ENCODE assay signal across 8 mouse cellular contexts in the genomic region with DNA sequence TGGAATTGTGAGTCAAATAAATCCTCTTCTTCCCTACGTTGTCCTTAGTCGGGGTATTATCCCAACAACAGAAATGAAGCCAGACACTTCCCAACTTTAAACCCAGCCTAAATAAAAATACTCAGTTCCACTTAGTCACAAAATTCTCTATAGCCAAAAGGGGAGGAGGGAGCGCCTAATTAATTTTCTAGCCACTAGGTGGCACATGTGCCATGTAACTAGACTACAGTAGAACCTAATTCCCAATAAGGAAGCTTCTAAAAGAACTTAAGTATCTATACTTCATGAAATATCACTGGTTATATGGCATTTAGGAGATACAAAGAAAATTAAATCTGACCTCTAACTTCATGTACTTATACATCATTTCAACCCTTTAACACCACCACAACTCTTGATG.
DNase-seq lines count a peak whose midpoint lies in the region; ATAC-seq and TF ChIP-seq lines count a peak whose summit lies in the region.

No protein-coding gene starts in this region.

- in situ Hi-C loops in CH12.LX (cut with MboI; ENCODE audit: low pct_ligation_motif_present, low pct_unique_long_range_greater_than_20kb, low sequenced_read_pairs) = loop anchor here (5.0 kb wide), 1 partner anchor 312 kb away; no protein-coding TSS in a partner anchor

- WGBS in lung, embryonic 14.5 days = 36% methylated on average over 3 of the region's 3 CpGs

- dilution Hi-C loops in CH12.LX (cut with MboI; ENCODE audit: extremely low pct_ligation_motif_present, extremely low pct_unique_long_range_greater_than_20kb, low sequenced_read_pairs) = no loop called here

- H3K27me3 ChIP-seq in CH12.LX (replicated peaks) = no peaks in the 10 kb centered on the region
- H3K27me3 ChIP-seq in lung, embryonic 14.5 days (ENCODE audit: insufficient read depth, low read length) = no peaks in the 10 kb centered on the region

- ATAC-seq in cerebellum, adult (ENCODE audit: insufficient number of reproducible peaks, low FRiP score, low TSS enrichment) = no peak
- ATAC-seq in lung, embryonic 14.5 days (ENCODE audit: insufficient read depth) = no peak

- H3K4me1 ChIP-seq in CH12.LX (ENCODE audit: control insufficient read depth in 1 of 2, insufficient read depth in 2 of 2) = peaks cover 0 to 13% of the 10 kb centered on the region in 2 experiments; a peak in 2 of 4 replicates
- no peaks in the 10 kb centered on the region for H3K4me1 ChIP-seq in lung, embryonic 14.5 days (ENCODE audit: insufficient read depth)

- H3K4me3 ChIP-seq in CH12.LX (replicated peaks in 1 of 3; ENCODE audit: low read depth in 2 of 3, low read length in 2 of 3, poor library complexity in 1 of 3) = no peak overlapping the region
- no peak overlapping the region for H3K4me3 ChIP-seq in gastrocnemius, adult 2 months
- H3K4me3 ChIP-seq in lung, embryonic 14.5 days (ENCODE audit: low read depth, low read length) = no peak overlapping the region

- no peak for TF ChIP-seq EP300 in CH12.LX (IDR thresholded peaks at IDR 0.05; ENCODE audit: low read length)

- H3K4me2 ChIP-seq in CH12.LX (ENCODE audit: insufficient read depth, low read depth, poor library complexity, severe bottlenecking) = no peak overlapping the region
- no peak overlapping the region for H3K4me2 ChIP-seq in lung, embryonic 14.5 days

- peaks cover 2% of the 10 kb centered on the region; the same call in 1 of the 2 replicates for H3K79me2 ChIP-seq in CH12.LX (replicated peaks; ENCODE audit: control insufficient read depth, extremely low read depth, insufficient read depth, poor library complexity, severe bottlenecking)

- no peak overlapping the region for H3K9ac ChIP-seq in CH12.LX (ENCODE audit: insufficient read depth, low read depth)
- H3K9ac ChIP-seq in lung, embryonic 14.5 days = no peak overlapping the region

- intact Hi-C loops in gastrocnemius, adult 2 months (cut with DNase I) = loop anchor here (2.0 to 10.0 kb wide), 4 partner anchors 77 to 314 kb away; a partner anchor contains a TSS

- peak; percentile 75 for TF ChIP-seq RAD21 in CH12.LX (IDR thresholded peaks at IDR 0.05; ENCODE audit: low read depth, low read length)

- H3K27ac ChIP-seq in CH12.LX (ENCODE audit: insufficient read depth, low read depth) = no peak overlapping the region
- H3K27ac ChIP-seq in gastrocnemius, adult 2 months = no peak overlapping the region
- no peak overlapping the region for H3K27ac ChIP-seq in lung, embryonic 14.5 days (ENCODE audit: low read depth)

- peak; percentile 45 for DNase-seq in cerebellum, adult 11 months
- peak; percentile 63 for DNase-seq in CH12.LX (ENCODE audit: extremely low read depth)
- peak; percentile 45 for DNase-seq in cerebellum, adult 11-12 months
- peak; percentile 59 for DNase-seq in gastrocnemius, adult 2 months
- DNase-seq in kidney, postnatal 4 days = peak; percentile 68 to 71
- peak; percentile 86 for DNase-seq in lung, embryonic 14.5 days
- DNase-seq in right cerebral cortex, postnatal 36 days (ENCODE audit: low spot score in 2 of 2) = peak; percentile 38 to 51

- peak; percentile 29 to 78; a peak in 2 of 4 replicates for TF ChIP-seq CTCF in CH12.LX (conservative IDR thresholded peaks at IDR 0.05 in 1 of 2, IDR thresholded peaks at IDR 0.05 in 1 of 2; ENCODE audit: low read depth in 2 of 2, low read length in 2 of 2)
- TF ChIP-seq CTCF in gastrocnemius, adult 2 months (IDR thresholded peaks at IDR 0.05) = peak; percentile 79
- TF ChIP-seq CTCF in lung, embryonic 14.5 days (IDR thresholded peaks at IDR 0.05; ENCODE audit: low read depth) = peak; percentile 71

- no peaks in the 10 kb centered on the region for H3K36me3 ChIP-seq in CH12.LX (replicated peaks in 1 of 2; ENCODE audit: control insufficient read depth in 1 of 2, insufficient read depth in 1 of 2, low read length in 1 of 2)
- no peaks in the 10 kb centered on the region for H3K36me3 ChIP-seq in lung, embryonic 14.5 days (ENCODE audit: insufficient read depth)

- no peaks in the 10 kb centered on the region for H3K9me3 ChIP-seq in CH12.LX (replicated peaks; ENCODE audit: low read length)
- no peaks in the 10 kb centered on the region for H3K9me3 ChIP-seq in lung, embryonic 14.5 days (ENCODE audit: low read depth, low read length)

- TF ChIP-seq POLR2A in CH12.LX (IDR thresholded peaks at IDR 0.05; ENCODE audit: low read depth, low read length) = no peak

TF ChIP-seq in CH12.LX, 34 proteins besides CTCF, POLR2A, EP300 and RAD21:
- peak; percentile 69 for TF ChIP-seq SMC3 (IDR thresholded peaks at IDR 0.05; ENCODE audit: low read depth, low read length)
- TF ChIP-seq TCF12 (IDR thresholded peaks at IDR 0.05; ENCODE audit: low read depth, low read length) = no peak
- TF ChIP-seq NRF1 (IDR thresholded peaks at IDR 0.05; ENCODE audit: low read depth, low read length) = no peak
TF ChIP-seq in CH12.LX: peak in this region for 1.
